Mouse (Mus musculus) left cerebral cortex, postnatal 14 days (tissue): ENCODE results near the gene Arhgap35. TPM values are rescaled to one million over a fixed set of nuclear protein-coding genes. Genes with fewer than 3 reads are reported as not detected.
"Not testable (repeated sequence)": the region's sequence is repeated elsewhere in the genome, so short reads cannot be mapped to it uniquely, and the experiment has no call there.

Experiments
- DNase-seq, 2 experiments: peaks; one replicate each; pipeline ENCODE4 v3.0.0; 2021 to 2022; ENCODE audit warnings: low spot score in 2 of 2, mixed read lengths in 1 of 2
- intact Hi-C: fragments of 180-260 bp; cut with DNase I; formaldehyde crosslinking; loops from one replicate; pipeline ENCODE4 v1.15.1; 2025
- total RNA-seq, 2 experiments: library from RNA; stranded (reverse); gene quantifications; 2 replicates each; pipeline ENCODE4 v1.2.3; 2021

The Arhgap35 gene
- total RNA-seq, 2 experiments from 2014 or later = 138 to 148 TPM

- intact Hi-C loops = loop anchor here (5.0 to 10.0 kb wide), 2 partner anchors 53 to 316 kb away; no protein-coding TSS in a partner anchor
- DNase-seq = no peak
Observed at GRCm38 (mm10) chr7:16610345-16610744, 4.4 kb downstream of the Arhgap35 start.

GRCm38 (mm10) chr7:16608961-16609360 lies 5.8 kb downstream of the Arhgap35 start:
- intact Hi-C loops = no loop called here
- no peak for DNase-seq

- no peak for DNase-seq
Observed at GRCm38 (mm10) chr7:16608046-16608445, 6.7 kb downstream of the Arhgap35 start.

GRCm38 (mm10) chr7:16606808-16607207 lies 8.0 kb downstream of the Arhgap35 start:
- intact Hi-C loops, DNase-seq: not testable (repeated sequence)

More at GRCm38 (mm10) chr7:16608046-16608445, 6.7 kb downstream of the Arhgap35 start:
- intact Hi-C loops = no loop called here

- no peak for DNase-seq
- intact Hi-C loops = no loop called here
Observed at GRCm38 (mm10) chr7:16604141-16604540, 10.7 kb downstream of the Arhgap35 start.

GRCm38 (mm10) chr7:16601683-16602102 lies 13.1 kb downstream of the Arhgap35 start:
- intact Hi-C loops = no loop called here
- DNase-seq = no peak

GRCm38 (mm10) chr7:16599006-16599405 lies 15.8 kb downstream of the Arhgap35 start:
- intact Hi-C loops = no loop called here
- DNase-seq = no peak

- no peak for DNase-seq
- intact Hi-C loops = no loop called here
Observed at GRCm38 (mm10) chr7:16591292-16591691, 23.5 kb downstream of the Arhgap35 start.

GRCm38 (mm10) chr7:16587649-16588048 lies 27.1 kb downstream of the Arhgap35 start:
- intact Hi-C loops = no loop called here
- no peak for DNase-seq

- no peak for DNase-seq
- intact Hi-C loops = no loop called here
Observed at GRCm38 (mm10) chr7:16584384-16584783, 30.4 kb downstream of the Arhgap35 start.

- DNase-seq = no peak
- intact Hi-C loops = no loop called here
Observed at GRCm38 (mm10) chr7:16583775-16584174, 31.0 kb downstream of the Arhgap35 start.

GRCm38 (mm10) chr7:16582299-16582698 lies 32.5 kb downstream of the Arhgap35 start:
- intact Hi-C loops = no loop called here
- no peak for DNase-seq

GRCm38 (mm10) chr7:16581276-16582100 lies 33.3 kb downstream of the Arhgap35 start:
- intact Hi-C loops = no loop called here

GRCm38 (mm10) chr7:16576719-16577118 lies 38.1 kb downstream of the Arhgap35 start:
- no peak for DNase-seq
- intact Hi-C loops = no loop called here

More at GRCm38 (mm10) chr7:16581276-16582100, 33.3 kb downstream of the Arhgap35 start:
- DNase-seq = no peak

- no peak for DNase-seq
- intact Hi-C loops = no loop called here
Observed at GRCm38 (mm10) chr7:16571191-16571590, 43.6 kb downstream of the Arhgap35 start.

- no peak for DNase-seq
- intact Hi-C loops = no loop called here
Observed at GRCm38 (mm10) chr7:16570737-16571136, 44.1 kb downstream of the Arhgap35 start.

GRCm38 (mm10) chr7:16564491-16564890 lies 50.3 kb downstream of the Arhgap35 start:
- DNase-seq = no peak
- intact Hi-C loops = no loop called here

GRCm38 (mm10) chr7:16557783-16558538 lies 56.8 kb downstream of the Arhgap35 start:
- peak; percentile 17 to 26 for DNase-seq
- intact Hi-C loops = loop anchor here (5.0 kb wide), 1 partner anchor 54 kb away; the partner anchor contains the start of gene Arhgap35

GRCm38 (mm10) chr7:16557251-16557650 lies 57.5 kb downstream of the Arhgap35 start:
- peak; percentile 11 to 25 for DNase-seq
- intact Hi-C loops = loop anchor here (5.0 kb wide), 1 partner anchor 55 kb away; the partner anchor contains the start of gene Arhgap35

- intact Hi-C loops = no loop called here
- no peak for DNase-seq
Observed at GRCm38 (mm10) chr7:16554215-16554614, 60.6 kb downstream of the Arhgap35 start.
